Mouse (Mus musculus): ENCODE results near the gene Zbed3. TPM values are rescaled to one million over a fixed set of nuclear protein-coding genes. Genes with fewer than 3 reads are reported as not detected.
A peak's percentile ranks its signal among the peaks of the same experiment; 100 is the strongest.

The Zbed3 gene
- polyA plus RNA-seq, 1 experiment from 2014 or later, result 60.0 TPM

DNA sequence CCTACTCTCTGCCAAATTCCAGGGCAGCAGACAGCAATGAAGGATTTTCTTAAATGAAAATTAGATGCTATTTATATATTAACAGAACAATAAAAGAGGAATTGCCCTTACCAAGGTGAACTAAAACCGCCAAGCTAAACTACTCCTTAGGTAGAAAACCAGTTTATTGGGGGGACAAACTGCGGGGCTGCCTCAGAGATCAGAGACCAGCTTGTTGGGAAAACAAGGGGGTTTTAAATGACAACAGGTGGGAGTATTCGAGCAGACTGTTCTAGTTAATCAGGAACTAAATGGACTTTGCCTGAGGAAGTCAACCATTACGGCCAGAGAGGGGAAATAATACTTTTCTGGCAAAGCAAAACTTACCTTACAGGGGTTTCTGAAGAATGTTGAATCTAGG is 3.0 kb upstream of the Zbed3 start:
- no peak overlapping the region for H3K9ac ChIP-seq
- 0 out of 2 replicates have a peak, but pooled peaks cover 3% of the 10 kb centered on the region for H3K27me3 ChIP-seq (replicated peaks)
- no peak overlapping the region for H3K4me3 ChIP-seq
- WGBS, result 69% methylated on average over 4 of the region's 4 CpGs
- no peaks in the 10 kb centered on the region for H3K9me3 ChIP-seq (replicated peaks)
- H3K27ac ChIP-seq (ENCODE audit: poor library complexity, severe bottlenecking), result no peak overlapping the region
- H3K4me2 ChIP-seq, result no peak overlapping the region
- no peak for ATAC-seq (ENCODE audit: insufficient number of reproducible peaks, low FRiP score)
- H3K36me3 ChIP-seq, result no peaks in the 10 kb centered on the region
- no peaks in the 10 kb centered on the region for H3K4me1 ChIP-seq (replicated peaks)

- Histone ChIP-seq H3K27ac (ENCODE audit: poor library complexity, severe bottlenecking) (peak overlapping the region; percentile 97), H3K27me3 (replicated peaks) (no peaks in the 10 kb centered on the region), H3K9me3 (replicated peaks) (no peaks in the 10 kb centered on the region), H3K36me3 (0 out of 2 replicates have a peak, but pooled peaks cover 8% of the 10 kb centered on the region), H3K4me2 (peak overlapping the region; percentile 95), H3K4me1 (replicated peaks) (peaks cover 25% of the 10 kb centered on the region), H3K9ac (peak overlapping the region; percentile 99), H3K4me3 (peak overlapping the region; percentile 94)
- 24% methylated on average over 15 of the region's 15 CpGs for WGBS
- ATAC-seq (ENCODE audit: insufficient number of reproducible peaks, low FRiP score), result peak; percentile 55; the same call in 1 of the 2 replicates
Measured at GRCm38 (mm10) chr13:95323950-95324625, 676 bp downstream of the Zbed3 start.

DNA sequence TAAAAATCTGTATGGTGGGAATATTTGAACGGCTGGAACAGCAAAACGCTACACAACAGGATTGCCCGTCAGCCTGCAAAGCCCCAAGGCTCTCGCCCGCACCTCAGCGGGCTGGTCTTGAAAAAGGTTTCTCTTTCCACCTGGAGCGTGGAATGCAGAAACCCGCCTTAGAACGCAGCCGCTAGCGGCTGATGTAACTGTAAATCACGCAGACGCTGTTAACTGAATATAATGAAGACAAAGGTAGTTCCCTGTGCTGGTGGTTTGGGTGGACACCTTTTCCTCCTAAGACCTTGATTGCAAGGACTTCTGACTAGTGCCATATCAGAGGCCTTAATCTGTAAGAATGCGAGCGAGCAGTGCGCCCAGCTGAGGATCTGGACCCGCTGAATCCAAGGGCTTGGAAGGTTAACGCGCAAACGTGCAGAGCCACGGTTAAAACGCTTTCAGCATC is 1.2 kb downstream of the Zbed3 start:
- peak overlapping the region; percentile 95 for H3K4me2 ChIP-seq
- H3K9ac ChIP-seq, result peak overlapping the region; percentile 99
- ATAC-seq (ENCODE audit: insufficient number of reproducible peaks, low FRiP score), result peak; percentile 22; the same call in 1 of the 2 replicates
- H3K27me3 ChIP-seq (replicated peaks), result no peaks in the 10 kb centered on the region
- H3K4me1 ChIP-seq (replicated peaks), result peaks cover 25% of the 10 kb centered on the region
- H3K27ac ChIP-seq (ENCODE audit: poor library complexity, severe bottlenecking), result peak overlapping the region; percentile 97
- under 1% methylated on average over 22 of the region's 22 CpGs for WGBS
- peak overlapping the region; percentile 94 for H3K4me3 ChIP-seq
- H3K9me3 ChIP-seq (replicated peaks), result no peaks in the 10 kb centered on the region
- H3K36me3 ChIP-seq, result 0 out of 2 replicates have a peak, but pooled peaks cover 8% of the 10 kb centered on the region

DNA sequence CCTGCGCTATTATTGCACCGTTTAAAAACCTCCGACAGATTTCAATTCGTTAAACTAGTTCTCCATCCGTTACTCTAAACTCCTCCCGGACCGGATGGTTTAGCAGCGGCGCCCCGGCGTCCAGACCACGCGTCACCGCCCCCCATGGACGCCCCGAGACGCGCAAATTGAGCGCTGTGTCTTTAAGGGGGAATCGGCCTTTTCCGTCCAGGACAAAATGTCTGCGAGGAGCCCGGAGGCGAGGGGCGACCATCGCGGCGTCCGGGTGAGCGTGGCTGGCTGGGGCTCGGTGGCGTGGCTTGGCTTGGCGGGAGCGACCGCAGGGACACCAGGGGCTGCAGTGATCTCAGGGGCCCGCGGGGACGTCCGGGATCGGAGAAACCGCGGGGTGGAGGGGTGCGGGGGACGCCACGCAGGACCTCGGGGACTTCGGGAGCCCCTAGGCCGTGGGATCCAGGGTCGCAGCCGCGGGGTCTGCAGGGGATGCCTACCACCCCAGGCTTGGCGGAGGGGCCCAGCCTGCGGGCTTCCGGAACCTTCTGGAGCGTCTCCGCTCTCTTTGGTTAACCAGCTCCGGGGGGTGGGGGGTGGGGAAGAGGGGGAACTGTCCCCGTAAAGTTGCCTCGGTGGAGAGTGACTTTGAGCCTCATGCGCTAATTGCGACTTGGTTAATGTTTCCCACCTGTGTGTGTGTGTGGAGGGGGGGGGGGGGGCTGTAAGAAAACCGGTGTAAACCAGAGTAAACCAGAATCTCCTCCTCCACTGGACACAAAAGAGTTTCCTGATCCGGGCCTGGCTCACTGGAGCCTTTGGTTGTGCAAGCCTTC is 1.9 kb downstream of the Zbed3 start:
- Histone ChIP-seq H3K4me1 (replicated peaks) (peaks cover 25% of the 10 kb centered on the region), H3K9me3 (replicated peaks) (no peaks in the 10 kb centered on the region), H3K9ac (peak overlapping the region; percentile 99), H3K36me3 (0 out of 2 replicates have a peak, but pooled peaks cover 8% of the 10 kb centered on the region), H3K4me2 (peak overlapping the region; percentile 95), H3K4me3 (peak overlapping the region; percentile 94), H3K27me3 (replicated peaks) (no peaks in the 10 kb centered on the region), H3K27ac (ENCODE audit: poor library complexity, severe bottlenecking) (peak overlapping the region; percentile 97)
- under 1% methylated on average over 61 of the region's 63 CpGs for WGBS
- peak; percentile 72 for ATAC-seq (ENCODE audit: insufficient number of reproducible peaks, low FRiP score)

- H3K27me3 ChIP-seq (replicated peaks), result no peaks in the 10 kb centered on the region
- H3K9ac ChIP-seq, result peak overlapping the region; percentile 99
- WGBS, result 19% methylated on average over 5 of the region's 5 CpGs
- peak overlapping the region; percentile 97 for H3K27ac ChIP-seq (ENCODE audit: poor library complexity, severe bottlenecking)
- H3K4me2 ChIP-seq, result peak overlapping the region; percentile 95
- H3K4me1 ChIP-seq (replicated peaks), result peaks cover 25% of the 10 kb centered on the region
- 0 out of 2 replicates have a peak, but pooled peaks cover 8% of the 10 kb centered on the region for H3K36me3 ChIP-seq
- peak overlapping the region; percentile 94 for H3K4me3 ChIP-seq
- no peaks in the 10 kb centered on the region for H3K9me3 ChIP-seq (replicated peaks)
- no peak for ATAC-seq (ENCODE audit: insufficient number of reproducible peaks, low FRiP score)
Measured at GRCm38 (mm10) chr13:95325907-95326550, 2.6 kb downstream of the Zbed3 start.

GRCm38 (mm10) chr13:95326611-95327344 is 3.4 kb downstream of the Zbed3 start:
- H3K4me3 ChIP-seq, result peak overlapping the region; percentile 94
- 15% methylated on average over 21 of the region's 21 CpGs for WGBS
- ATAC-seq (ENCODE audit: insufficient number of reproducible peaks, low FRiP score), result no peak
- H3K27me3 ChIP-seq (replicated peaks), result no peaks in the 10 kb centered on the region
- 0 out of 2 replicates have a peak, but pooled peaks cover 8% of the 10 kb centered on the region for H3K36me3 ChIP-seq
- H3K4me2 ChIP-seq, result peak overlapping the region; percentile 95
- H3K9me3 ChIP-seq (replicated peaks), result no peaks in the 10 kb centered on the region
- H3K4me1 ChIP-seq (replicated peaks), result peaks cover 25% of the 10 kb centered on the region
- peak overlapping the region; percentile 70 for H3K9ac ChIP-seq
- H3K27ac ChIP-seq (ENCODE audit: poor library complexity, severe bottlenecking), result peak overlapping the region; percentile 36; the same call in 1 of the 2 replicates

GRCm38 (mm10) chr13:95327345-95327741 is 3.9 kb downstream of the Zbed3 start:
- peak overlapping the region; percentile 95 for H3K4me2 ChIP-seq
- H3K4me1 ChIP-seq (replicated peaks), result peaks cover 25% of the 10 kb centered on the region
- peak overlapping the region; percentile 36; the same call in 1 of the 2 replicates for H3K27ac ChIP-seq (ENCODE audit: poor library complexity, severe bottlenecking)
- H3K4me3 ChIP-seq, result peak overlapping the region; percentile 94
- 0 out of 2 replicates have a peak, but pooled peaks cover 8% of the 10 kb centered on the region for H3K36me3 ChIP-seq
- no peaks in the 10 kb centered on the region for H3K27me3 ChIP-seq (replicated peaks)
- ATAC-seq (ENCODE audit: insufficient number of reproducible peaks, low FRiP score), result no peak
- no peaks in the 10 kb centered on the region for H3K9me3 ChIP-seq (replicated peaks)
- peak overlapping the region; percentile 70 for H3K9ac ChIP-seq
- 6% methylated on average over 5 of the region's 5 CpGs for WGBS

GRCm38 (mm10) chr13:95328767-95329166 is 5.4 kb downstream of the Zbed3 start:
- Histone ChIP-seq H3K27me3 (replicated peaks) (no peaks in the 10 kb centered on the region), H3K9ac (no peak overlapping the region), H3K4me3 (no peak overlapping the region), H3K4me1 (replicated peaks) (peaks cover 25% of the 10 kb centered on the region), H3K27ac (ENCODE audit: poor library complexity, severe bottlenecking) (no peak overlapping the region), H3K4me2 (no peak overlapping the region), H3K9me3 (replicated peaks) (no peaks in the 10 kb centered on the region), H3K36me3 (0 out of 2 replicates have a peak, but pooled peaks cover 8% of the 10 kb centered on the region)
- WGBS, result 88% methylated on average over 11 of the region's 11 CpGs
- no peak for ATAC-seq (ENCODE audit: insufficient number of reproducible peaks, low FRiP score)

DNA sequence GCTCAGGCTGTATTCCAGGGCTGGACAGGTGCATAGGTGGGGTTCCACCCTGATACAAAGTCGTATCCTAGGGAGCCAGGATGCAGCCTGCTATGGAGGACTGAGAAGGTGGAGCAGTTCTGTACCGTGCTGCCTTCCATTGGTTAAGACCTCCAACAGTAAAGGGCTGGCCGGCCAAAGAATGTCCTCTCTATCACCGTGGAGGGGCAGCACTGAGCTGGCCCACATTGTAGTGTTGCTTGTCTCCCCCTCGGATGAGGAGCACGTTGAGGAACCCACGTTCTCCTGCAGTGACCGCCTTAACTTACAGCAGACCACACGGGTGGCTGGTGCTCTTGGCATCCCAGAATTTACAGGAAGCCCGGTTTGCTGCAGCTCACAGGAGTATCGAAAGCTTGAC is 7.1 kb downstream of the Zbed3 start:
- Histone ChIP-seq H3K36me3 (0 out of 2 replicates have a peak, but pooled peaks cover 14% of the 10 kb centered on the region), H3K9me3 (replicated peaks) (0 out of 2 replicates have a peak, but pooled peaks cover 2% of the 10 kb centered on the region), H3K4me3 (no peak overlapping the region), H3K27me3 (replicated peaks) (no peaks in the 10 kb centered on the region), H3K4me2 (no peak overlapping the region), H3K9ac (no peak overlapping the region), H3K4me1 (replicated peaks) (peaks cover 25% of the 10 kb centered on the region), H3K27ac (ENCODE audit: poor library complexity, severe bottlenecking) (no peak overlapping the region)
- WGBS, result 55% methylated on average over 11 of the region's 11 CpGs
- ATAC-seq (ENCODE audit: insufficient number of reproducible peaks, low FRiP score), result no peak
